Mouse (Mus musculus): Measurements from ENCODE around the gene Olfr1314. TPM values are rescaled to one million over a fixed set of nuclear protein-coding genes. Genes with fewer than 3 reads are reported as not detected.

Olfr1314 gene
- total RNA-seq (2021), result not detected

DNA sequence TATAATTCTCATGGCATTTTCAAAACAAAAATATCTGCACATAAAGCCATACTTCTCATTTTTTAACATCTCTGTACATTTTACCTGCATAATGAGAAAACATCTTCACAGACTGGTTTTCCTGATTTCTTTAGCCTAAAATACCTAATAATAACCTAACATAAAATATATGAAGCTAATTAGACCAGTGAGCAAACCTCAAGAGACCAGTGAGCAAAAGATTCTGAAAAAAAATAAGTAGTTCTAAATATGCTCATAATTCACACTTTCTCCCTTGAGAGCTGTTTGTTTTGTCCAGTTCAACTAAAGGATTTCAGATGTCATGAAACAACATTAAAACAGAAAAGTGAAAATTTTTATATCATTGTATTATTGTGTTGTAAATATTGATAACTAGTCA, at the start of gene Olfr1314:
Gene Olfr1314, minus strand, starts transcription at position 101 of the 400 bp plus-strand sequence.
- intact Hi-C loops (cut with DNase I), result no loop called here
- no peak for DNase-seq (ENCODE audit: low spot score in 2 of 2)

DNA sequence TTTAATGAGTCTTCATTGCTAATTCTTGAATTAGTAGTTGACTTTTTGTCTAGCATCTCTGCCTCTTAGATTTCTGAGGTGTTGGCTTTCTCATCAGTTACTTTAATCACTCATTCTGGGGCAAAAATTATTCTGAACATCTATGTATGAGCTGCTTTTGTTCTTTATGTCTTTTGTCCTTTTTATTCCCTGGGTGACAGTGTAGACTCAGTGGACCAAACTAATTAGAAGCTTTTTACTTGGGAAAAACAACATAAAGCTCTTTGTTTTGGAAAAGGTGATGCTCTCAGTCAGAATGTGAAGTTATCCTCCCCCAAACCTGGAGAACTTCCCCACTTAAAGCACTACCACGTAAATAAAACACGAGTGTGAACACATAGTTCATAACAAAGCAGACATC, 43.4 kb upstream of the Olfr1314 start, which contains the start of gene Olfr1317:
Gene Olfr1317, plus strand, starts transcription at position 301 of the 400 bp plus-strand sequence.
- DNase-seq (ENCODE audit: low spot score in 2 of 2), result no peak
- intact Hi-C loops (cut with DNase I), result no loop called here

DNA sequence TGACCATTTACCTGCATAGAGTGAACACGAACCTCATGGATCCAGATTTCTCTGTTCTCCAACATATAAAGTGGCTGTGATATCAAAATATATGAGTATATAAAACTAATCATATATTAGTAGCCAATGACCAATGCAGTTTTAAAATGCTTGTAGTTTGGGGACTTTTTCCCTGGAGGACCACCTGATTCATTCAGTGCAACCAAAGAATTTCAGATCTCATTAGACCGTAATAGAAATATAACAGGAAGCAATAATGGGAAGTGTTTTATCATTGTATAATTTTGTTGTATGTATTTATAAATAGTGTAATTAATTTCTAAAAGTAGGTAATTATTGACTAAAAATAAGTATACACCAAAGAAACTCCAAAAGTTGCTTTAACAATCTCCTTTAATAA, 38.3 kb upstream of the Olfr1314 start, which contains the start of gene Olfr1316:
Gene Olfr1316, minus strand, starts transcription at position 101 of the 400 bp plus-strand sequence.
- no peak for DNase-seq (ENCODE audit: low spot score in 2 of 2)
- intact Hi-C loops (cut with DNase I), result no loop called here

DNA sequence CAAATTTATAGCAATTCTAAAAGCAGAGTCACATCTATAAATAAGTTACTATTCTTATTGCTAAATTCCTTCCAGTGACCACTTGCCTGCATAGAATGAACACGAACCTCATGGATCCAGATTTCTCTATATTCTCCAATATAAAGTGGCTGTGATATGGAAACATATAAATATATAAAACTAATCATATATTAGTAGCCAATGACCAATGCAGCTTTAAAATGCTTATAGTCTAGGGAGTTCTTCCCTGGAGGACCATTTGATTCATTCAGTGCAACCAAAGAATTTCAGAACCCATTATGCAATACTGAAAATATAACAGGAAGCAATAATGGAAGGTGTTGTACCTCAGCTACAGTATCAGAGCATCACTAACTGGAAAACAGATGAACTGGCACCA, 18.8 kb upstream of the Olfr1314 start, which contains the start of gene Olfr1315-ps1:
Gene Olfr1315-ps1, minus strand, starts transcription at position 101 of the 400 bp plus-strand sequence.
- intact Hi-C loops (cut with DNase I), result no loop called here
- DNase-seq (ENCODE audit: low spot score in 2 of 2), result no peak

DNA sequence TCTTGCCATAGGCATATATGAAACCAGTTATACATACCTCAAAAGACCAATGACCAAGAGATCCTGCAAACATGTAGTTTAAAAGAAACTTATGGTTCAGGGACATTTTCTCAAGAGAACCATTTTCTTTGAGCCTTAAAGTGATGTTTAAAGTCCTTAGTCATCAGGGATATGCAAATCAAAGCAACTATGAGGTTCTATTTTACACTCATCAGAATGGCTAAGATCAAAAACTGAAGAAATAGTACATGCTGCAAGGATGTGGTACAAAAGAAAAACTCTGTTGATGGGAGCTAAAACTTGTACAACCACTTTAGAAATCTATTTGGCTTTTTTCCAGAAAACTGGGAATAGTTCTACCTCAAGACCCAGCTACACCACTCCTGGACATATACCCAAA, 18.8 kb downstream of the Olfr1314 start, which contains the start of gene Olfr1313:
Gene Olfr1313, minus strand, starts transcription at position 101 of the 400 bp plus-strand sequence.
- intact Hi-C loops (cut with DNase I), result no loop called here
- DNase-seq (ENCODE audit: low spot score in 2 of 2), result no peak

DNA sequence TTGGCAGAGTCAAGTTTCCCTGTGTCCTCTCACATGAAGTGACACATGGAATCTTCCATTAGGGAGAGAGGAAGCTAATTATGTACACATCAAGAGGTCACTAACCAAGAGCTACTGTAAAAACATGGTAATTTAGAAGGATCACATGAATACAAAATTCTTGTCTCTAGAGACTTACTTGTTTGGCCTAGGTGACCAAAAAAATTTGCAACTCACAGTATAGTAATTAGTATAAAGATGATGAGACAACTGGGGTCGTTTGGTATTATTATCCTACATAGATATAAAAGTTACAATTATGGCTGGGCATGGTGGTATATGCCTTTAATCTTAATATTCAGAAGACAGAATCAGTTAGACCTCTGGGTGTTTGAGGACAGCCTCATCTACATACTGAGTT, 46.4 kb downstream of the Olfr1314 start, which contains the start of gene Olfr1312:
Gene Olfr1312, minus strand, starts transcription at position 101 of the 400 bp plus-strand sequence.
- DNase-seq (ENCODE audit: low spot score in 2 of 2), result no peak
- intact Hi-C loops (cut with DNase I), result no loop called here

Other genes starting within 250 kb of the Olfr1314 start
- gene Olfr1305, start 219.6 kb downstream of the Olfr1314 start, total RNA-seq (2021), result not detected
- gene Olfr1306, start 180.5 kb downstream of the Olfr1314 start, total RNA-seq (2021), result not detected
- under 1 TPM; 0.02 to 0.05 TPM for gene Olfr1307, start 147.3 kb downstream of the Olfr1314 start, total RNA-seq (2021)
- not detected for gene Olfr1308, start 131.8 kb downstream of the Olfr1314 start, total RNA-seq (2021)
- not detected for gene Olfr1309, start 106.5 kb downstream of the Olfr1314 start, total RNA-seq (2021)
- gene Olfr1310, start 84.1 kb downstream of the Olfr1314 start, total RNA-seq (2021), result not detected
- gene Olfr1311, start 72.4 kb downstream of the Olfr1314 start, total RNA-seq (2021), result not detected
- not detected for gene Olfr1312, start 46.5 kb downstream of the Olfr1314 start, total RNA-seq (2021)
- gene Olfr1313, start 18.9 kb downstream of the Olfr1314 start, total RNA-seq (2021), result not detected
- not detected for gene Olfr1315-ps1, start 18.7 kb upstream of the Olfr1314 start, total RNA-seq (2021)
- gene Olfr1316, start 38.2 kb upstream of the Olfr1314 start, total RNA-seq (2021), result not detected
- not detected for gene Olfr1317, start 43.5 kb upstream of the Olfr1314 start, total RNA-seq (2021)
- not detected for gene Olfr1318, start 57.4 kb upstream of the Olfr1314 start, total RNA-seq (2021)
- 100 to 1,000 TPM; 135 to 158 TPM for gene Lpcat4, start 142.7 kb upstream of the Olfr1314 start, total RNA-seq (2021)
- gene Nutm1, start 162.5 kb upstream of the Olfr1314 start, total RNA-seq (2021), result under 1 TPM in 1 of 2 experiments, not detected in 1; 0.09 TPM
- gene Nop10, start 165.1 kb upstream of the Olfr1314 start, total RNA-seq (2021), result 10 to 100 TPM; 50.4 to 55.0 TPM
- 100 to 1,000 TPM; 119 to 130 TPM for gene Slc12a6, start 169.0 kb upstream of the Olfr1314 start, total RNA-seq (2021)
- gene Gm21985, start 169.5 kb upstream of the Olfr1314 start, total RNA-seq (2021), result 1 to 10 TPM; 4.1 to 4.4 TPM